Mouse (Mus musculus) central nervous system, embryonic 14 days (tissue): ENCODE measurements around the gene Lmx1a. TPM values are rescaled to one million over a fixed set of nuclear protein-coding genes. Genes with fewer than 3 reads are reported as not detected.

Source experiments
- polyA plus RNA-seq: library from polyadenylated mRNA; depleted of rRNA; stranded (reverse); fragments of >200 nt; gene quantifications from 2 replicates; pipeline ENCODE4 v1.2.3, GENCODE M21; 2012; rRNA removed

Lmx1a gene
- polyA plus RNA-seq, result 5.2 and 6.4 TPM in 2 replicates

DNA sequence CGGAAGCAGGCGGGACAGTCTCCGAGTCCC, at the start of gene Lmx1a:
Gene Lmx1a (plus strand): TSS at position 6 of the 30 bp plus-strand sequence.

Other genes starting within 250 kb of the Lmx1a start
- not detected in 2 replicates for gene Lrrc52, start 222.5 kb upstream of the Lmx1a start, polyA plus RNA-seq
- 8.1 and 8.2 TPM in 2 replicates for gene Rxrg, start 90.9 kb upstream of the Lmx1a start, polyA plus RNA-seq